Mouse (Mus musculus): ENCODE results near the gene Rab1a. TPM values are rescaled to one million over a fixed set of nuclear protein-coding genes. Genes with fewer than 3 reads are reported as not detected.

Gene Rab1a
- polyA plus RNA-seq, 1 experiment from 2014 or later, result 216 TPM

DNA sequence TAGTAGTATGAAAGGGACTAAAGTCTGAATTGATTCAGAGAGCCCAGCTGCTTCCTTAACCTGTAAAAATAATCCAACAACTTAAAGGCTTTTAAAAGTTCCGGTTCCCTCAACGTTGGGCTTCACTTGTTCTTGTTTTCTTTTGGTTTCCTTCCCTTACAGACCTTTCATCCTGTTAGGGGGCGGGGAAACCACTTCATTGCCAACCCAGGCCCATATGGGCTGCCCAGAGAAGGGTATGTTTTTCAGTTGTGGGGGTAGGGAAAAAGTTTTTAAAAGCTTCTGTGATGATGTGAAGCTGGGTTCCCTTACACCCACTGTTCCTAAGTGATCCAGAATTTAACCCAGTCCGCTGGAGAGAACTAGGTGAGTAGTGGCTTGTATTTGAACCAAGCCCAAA is 47.0 kb downstream of the Rab1a start:
- Histone ChIP-seq H3K4me1 (replicated peaks; ENCODE audit: control insufficient read depth, insufficient read depth, low read length) (peaks cover 22% of the 10 kb centered on the region), H3K9ac (ENCODE audit: low read length) (peak overlapping the region; percentile 93), H3K4me3 (ENCODE audit: low read depth, low read length) (peak overlapping the region; percentile 92), H3K36me3 (ENCODE audit: control insufficient read depth, insufficient read depth, low read length) (peaks cover 17% of the 10 kb centered on the region), H3K4me2 (ENCODE audit: low read length) (peak overlapping the region; percentile 92), H3K9me3 (ENCODE audit: control insufficient read depth, low read length) (no peaks in the 10 kb centered on the region), H3K27ac (ENCODE audit: low read depth) (no peak overlapping the region), H3K27me3 (replicated peaks; ENCODE audit: control insufficient read depth, insufficient read depth, low read length) (no peaks in the 10 kb centered on the region)
- DNase-seq (ENCODE audit: low spot score), result no peak
- WGBS, result 21% methylated on average over 4 of the region's 4 CpGs
- ATAC-seq (replicated peaks; ENCODE audit: low FRiP score, low TSS enrichment, low read depth), result no peak

DNA sequence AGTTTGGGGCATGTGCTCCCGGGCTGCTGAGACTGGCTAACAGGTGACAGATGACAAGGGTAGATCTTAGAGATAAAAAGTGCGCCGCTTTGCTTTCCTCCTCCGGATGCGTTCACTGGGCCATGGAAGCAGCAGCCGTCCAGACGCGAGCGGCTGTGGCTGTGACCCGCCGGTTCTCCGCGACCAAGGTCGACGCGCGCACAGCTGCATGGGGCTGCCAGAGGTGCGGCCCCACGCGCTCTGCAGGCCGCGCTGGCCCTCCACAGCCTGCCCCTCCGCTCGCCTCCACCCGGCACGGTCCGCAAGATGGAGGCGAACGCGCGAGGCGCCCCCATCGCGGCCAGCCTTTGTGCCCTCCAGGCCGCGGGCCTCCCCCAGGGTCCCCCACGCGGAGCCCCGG is 47.6 kb downstream of the Rab1a start:
- H3K4me2 ChIP-seq (ENCODE audit: low read length), result peak overlapping the region; percentile 92
- 0% methylated on average over 30 of the region's 39 CpGs for WGBS
- H3K9ac ChIP-seq (ENCODE audit: low read length), result peak overlapping the region; percentile 93
- peak overlapping the region; percentile 87 for H3K27ac ChIP-seq (ENCODE audit: low read depth)
- peak overlapping the region; percentile 92 for H3K4me3 ChIP-seq (ENCODE audit: low read depth, low read length)
- H3K36me3 ChIP-seq (ENCODE audit: control insufficient read depth, insufficient read depth, low read length), result peaks cover 17% of the 10 kb centered on the region
- no peaks in the 10 kb centered on the region for H3K9me3 ChIP-seq (ENCODE audit: control insufficient read depth, low read length)
- peak; percentile 80 for ATAC-seq (replicated peaks; ENCODE audit: low FRiP score, low TSS enrichment, low read depth)
- H3K4me1 ChIP-seq (replicated peaks; ENCODE audit: control insufficient read depth, insufficient read depth, low read length), result peaks cover 22% of the 10 kb centered on the region
- no peaks in the 10 kb centered on the region for H3K27me3 ChIP-seq (replicated peaks; ENCODE audit: control insufficient read depth, insufficient read depth, low read length)
- DNase-seq (ENCODE audit: low spot score), result no peak

DNA sequence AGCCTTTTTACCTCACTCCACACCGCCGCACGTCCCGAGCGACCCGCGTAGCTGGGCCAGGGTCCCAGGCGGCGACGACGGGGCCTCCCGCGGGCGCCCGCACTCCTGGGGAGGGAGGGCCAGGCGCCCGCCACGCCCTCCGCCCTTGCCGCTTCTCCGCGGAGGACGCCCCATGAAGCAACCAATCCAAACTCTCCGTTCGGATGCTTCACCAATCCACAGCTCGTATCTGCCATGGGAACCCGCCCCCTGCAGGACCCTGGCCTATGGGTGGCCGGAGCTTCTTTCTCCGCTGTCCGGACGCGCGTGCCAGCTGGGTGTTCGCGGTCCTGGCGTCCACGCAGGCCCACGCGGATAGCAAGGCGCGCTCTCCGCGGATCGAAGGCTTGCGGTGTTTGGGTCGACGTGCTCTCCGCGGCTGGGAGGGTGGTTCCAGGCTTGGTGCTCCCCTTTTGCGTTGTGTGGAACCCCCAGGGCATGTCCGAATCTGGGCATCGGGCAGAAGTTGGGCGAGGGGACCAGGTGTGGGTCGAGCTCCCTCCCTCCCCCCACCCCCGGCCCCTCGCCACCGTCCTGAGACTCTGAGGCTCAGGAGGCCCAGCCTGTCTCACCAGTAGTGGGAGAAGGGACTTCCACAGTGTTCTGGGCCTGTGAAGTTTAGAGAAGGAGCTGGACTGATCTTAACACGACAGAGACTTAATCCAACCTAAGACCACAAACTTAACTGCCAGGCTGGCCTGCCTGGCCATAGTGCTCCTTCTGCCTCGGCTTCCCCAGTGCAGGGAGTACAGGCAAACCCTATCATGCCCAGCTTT is 48.3 kb downstream of the Rab1a start, which contains the start of gene Cep68:
Gene Cep68 (minus strand): TSS at position 134 of the 815 bp plus-strand sequence.
- DNase-seq (ENCODE audit: low spot score) (peak; percentile 93), ATAC-seq (replicated peaks; ENCODE audit: low FRiP score, low TSS enrichment, low read depth) (peak; percentile 99)
- Histone ChIP-seq H3K4me3 (ENCODE audit: low read depth, low read length) (peak within 1 kb of the TSS; percentile 92), H3K27me3 (replicated peaks; ENCODE audit: control insufficient read depth, insufficient read depth, low read length) (no peaks in the 10 kb centered on the region), H3K4me2 (ENCODE audit: low read length) (peak within 1 kb of the TSS; percentile 92), H3K36me3 (ENCODE audit: control insufficient read depth, insufficient read depth, low read length) (peaks cover 15% of the 10 kb centered on the region), H3K9ac (ENCODE audit: low read length) (peak within 1 kb of the TSS; percentile 93), H3K27ac (ENCODE audit: low read depth) (peak within 1 kb of the TSS; percentile 87), H3K4me1 (replicated peaks; ENCODE audit: control insufficient read depth, insufficient read depth, low read length) (peaks cover 22% of the 10 kb centered on the region), H3K9me3 (ENCODE audit: control insufficient read depth, low read length) (no peaks in the 10 kb centered on the region)
- 1% methylated on average over 48 of the region's 59 CpGs for WGBS

DNA sequence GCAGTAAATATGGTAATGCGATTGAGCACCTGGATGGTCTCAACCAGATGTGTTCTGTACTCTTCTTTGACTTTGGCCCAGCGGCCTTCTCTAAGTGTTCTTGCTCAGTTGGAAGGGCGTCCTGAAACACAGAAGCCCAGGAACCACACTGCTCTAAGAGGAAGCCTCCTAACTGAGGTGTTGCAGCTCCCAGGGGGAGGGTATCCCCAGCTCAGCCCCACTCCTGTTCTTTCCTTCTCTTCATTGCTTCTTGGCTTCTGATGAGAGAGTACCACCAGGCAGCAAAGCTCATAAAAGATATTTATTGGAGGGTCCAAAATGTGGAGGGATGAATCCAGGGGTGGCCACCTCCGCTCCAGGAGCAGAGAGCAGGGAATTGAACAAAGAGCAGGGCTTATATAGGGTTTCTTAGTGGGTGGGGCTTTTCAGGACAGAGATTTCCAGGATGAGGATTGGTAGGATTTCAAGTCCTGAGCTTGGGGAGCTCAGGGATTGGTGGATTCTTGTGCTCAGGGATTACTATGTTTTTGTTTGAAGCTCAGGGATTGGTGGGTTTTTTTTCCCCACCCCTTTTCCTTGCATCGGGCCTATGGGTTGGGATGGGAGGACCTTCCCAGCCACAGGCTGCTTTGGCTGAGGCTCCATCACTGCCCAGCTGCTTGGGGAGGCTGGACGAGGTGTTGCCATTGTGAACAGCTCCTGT is 49.4 kb downstream of the Rab1a start:
- DNase-seq (ENCODE audit: low spot score) (no peak), ATAC-seq (replicated peaks; ENCODE audit: low FRiP score, low TSS enrichment, low read depth) (no peak)
- Histone ChIP-seq H3K4me3 (ENCODE audit: low read depth, low read length) (no peak overlapping the region), H3K27me3 (replicated peaks; ENCODE audit: control insufficient read depth, insufficient read depth, low read length) (no peaks in the 10 kb centered on the region), H3K4me2 (ENCODE audit: low read length) (no peak overlapping the region), H3K9ac (ENCODE audit: low read length) (no peak overlapping the region), H3K4me1 (replicated peaks; ENCODE audit: control insufficient read depth, insufficient read depth, low read length) (peaks cover 22% of the 10 kb centered on the region), H3K36me3 (ENCODE audit: control insufficient read depth, insufficient read depth, low read length) (peaks cover 8% of the 10 kb centered on the region; the same call in 1 of the 2 replicates), H3K9me3 (ENCODE audit: control insufficient read depth, low read length) (no peaks in the 10 kb centered on the region), H3K27ac (ENCODE audit: low read depth) (no peak overlapping the region)
- 79% methylated on average over 6 of the region's 6 CpGs for WGBS

GRCm38 (mm10) chr11:20253088-20253487 is 51.9 kb downstream of the Rab1a start:
- Histone ChIP-seq H3K4me3 (ENCODE audit: low read depth, low read length) (no peak overlapping the region), H3K4me1 (replicated peaks; ENCODE audit: control insufficient read depth, insufficient read depth, low read length) (peaks cover 3% of the 10 kb centered on the region), H3K27me3 (replicated peaks; ENCODE audit: control insufficient read depth, insufficient read depth, low read length) (no peaks in the 10 kb centered on the region), H3K4me2 (ENCODE audit: low read length) (no peak overlapping the region), H3K36me3 (ENCODE audit: control insufficient read depth, insufficient read depth, low read length) (no peaks in the 10 kb centered on the region), H3K9ac (ENCODE audit: low read length) (no peak overlapping the region), H3K9me3 (ENCODE audit: control insufficient read depth, low read length) (no peaks in the 10 kb centered on the region), H3K27ac (ENCODE audit: low read depth) (no peak overlapping the region)
- ATAC-seq (replicated peaks; ENCODE audit: low FRiP score, low TSS enrichment, low read depth) (no peak), DNase-seq (ENCODE audit: low spot score) (no peak)
- 85% methylated on average over 2 of the region's 2 CpGs for WGBS

DNA sequence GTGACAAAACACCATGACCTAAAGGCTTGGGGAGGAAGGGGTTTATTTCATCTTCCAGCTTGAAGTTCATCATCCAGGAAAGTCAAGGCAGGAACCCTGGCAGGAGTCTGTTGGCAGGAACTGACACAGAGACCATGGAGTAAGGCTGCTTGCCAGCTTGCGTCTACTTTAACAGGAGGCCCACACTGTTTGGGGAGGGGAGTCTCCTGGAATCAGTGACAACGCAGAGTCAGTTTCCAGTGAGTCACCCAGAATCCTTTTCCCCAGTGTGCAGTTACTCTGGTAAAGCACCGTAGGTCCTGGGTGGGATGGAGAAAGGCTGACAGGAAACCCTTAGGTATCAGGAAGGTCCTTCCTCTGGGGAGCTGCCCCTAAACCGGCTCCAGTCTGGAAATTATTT is 53.6 kb downstream of the Rab1a start:
- H3K27ac ChIP-seq (ENCODE audit: low read depth), result no peak overlapping the region
- no peaks in the 10 kb centered on the region for H3K27me3 ChIP-seq (replicated peaks; ENCODE audit: control insufficient read depth, insufficient read depth, low read length)
- H3K9ac ChIP-seq (ENCODE audit: low read length), result no peak overlapping the region
- H3K4me3 ChIP-seq (ENCODE audit: low read depth, low read length), result no peak overlapping the region
- no peak for ATAC-seq (replicated peaks; ENCODE audit: low FRiP score, low TSS enrichment, low read depth)
- no peaks in the 10 kb centered on the region for H3K4me1 ChIP-seq (replicated peaks; ENCODE audit: control insufficient read depth, insufficient read depth, low read length)
- DNase-seq (ENCODE audit: low spot score), result no peak
- H3K4me2 ChIP-seq (ENCODE audit: low read length), result no peak overlapping the region
- no peaks in the 10 kb centered on the region for H3K9me3 ChIP-seq (ENCODE audit: control insufficient read depth, low read length)
- no peaks in the 10 kb centered on the region for H3K36me3 ChIP-seq (ENCODE audit: control insufficient read depth, insufficient read depth, low read length)
- 88% methylated on average over 4 of the region's 4 CpGs for WGBS

GRCm38 (mm10) chr11:20262628-20263380 is 61.6 kb downstream of the Rab1a start:
- Histone ChIP-seq H3K9ac (ENCODE audit: low read length) (no peak overlapping the region), H3K27me3 (replicated peaks; ENCODE audit: control insufficient read depth, insufficient read depth, low read length) (no peaks in the 10 kb centered on the region), H3K4me1 (replicated peaks; ENCODE audit: control insufficient read depth, insufficient read depth, low read length) (no peaks in the 10 kb centered on the region), H3K4me3 (ENCODE audit: low read depth, low read length) (no peak overlapping the region), H3K36me3 (ENCODE audit: control insufficient read depth, insufficient read depth, low read length) (no peaks in the 10 kb centered on the region), H3K27ac (ENCODE audit: low read depth) (no peak overlapping the region), H3K4me2 (ENCODE audit: low read length) (no peak overlapping the region), H3K9me3 (ENCODE audit: control insufficient read depth, low read length) (no peaks in the 10 kb centered on the region)
- ATAC-seq (replicated peaks; ENCODE audit: low FRiP score, low TSS enrichment, low read depth) (no peak), DNase-seq (ENCODE audit: low spot score) (no peak)
- 55% methylated on average over 8 of the region's 8 CpGs for WGBS

DNA sequence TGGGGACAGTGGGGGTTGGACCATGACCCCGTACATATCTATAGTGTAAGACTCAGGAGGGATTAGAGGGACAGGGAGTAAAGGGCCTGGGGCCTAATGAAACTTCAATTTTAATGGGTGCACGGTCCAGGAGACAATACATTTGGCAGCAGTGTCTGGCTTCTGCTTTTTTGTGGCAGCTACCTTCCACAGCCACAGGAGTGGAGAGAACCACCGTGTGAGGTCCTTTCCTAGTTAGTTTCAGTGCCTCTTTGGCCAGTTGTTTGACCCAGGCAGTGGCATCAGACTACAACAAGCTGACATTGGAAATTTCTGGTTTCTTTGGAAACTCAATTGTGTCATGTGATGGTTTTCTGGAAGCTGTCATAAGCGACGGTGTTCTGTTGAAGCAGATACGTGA is 68.7 kb downstream of the Rab1a start:
- no peaks in the 10 kb centered on the region for H3K27me3 ChIP-seq (replicated peaks; ENCODE audit: control insufficient read depth, insufficient read depth, low read length)
- H3K4me3 ChIP-seq (ENCODE audit: low read depth, low read length), result no peak overlapping the region
- H3K27ac ChIP-seq (ENCODE audit: low read depth), result no peak overlapping the region
- no peaks in the 10 kb centered on the region for H3K4me1 ChIP-seq (replicated peaks; ENCODE audit: control insufficient read depth, insufficient read depth, low read length)
- DNase-seq (ENCODE audit: low spot score) (no peak), ATAC-seq (replicated peaks; ENCODE audit: low FRiP score, low TSS enrichment, low read depth) (no peak)
- H3K9me3 ChIP-seq (ENCODE audit: control insufficient read depth, low read length), result no peaks in the 10 kb centered on the region
- 84% methylated on average over 6 of the region's 6 CpGs for WGBS
- no peaks in the 10 kb centered on the region for H3K36me3 ChIP-seq (ENCODE audit: control insufficient read depth, insufficient read depth, low read length)
- no peak overlapping the region for H3K9ac ChIP-seq (ENCODE audit: low read length)
- no peak overlapping the region for H3K4me2 ChIP-seq (ENCODE audit: low read length)
